Mouse (Mus musculus) embryonic facial prominence, embryonic 10.5 days (tissue): ENCODE data around the gene Glmp. TPM values are rescaled to one million over a fixed set of nuclear protein-coding genes. Genes with fewer than 3 reads are reported as not detected.
A peak's percentile ranks its signal among the peaks of the same experiment; 100 is the strongest.
"Not testable (repeated sequence)": the region's sequence is repeated elsewhere in the genome, so short reads cannot be mapped to it uniquely, and the experiment has no call there.

Source experiments
- DNase-seq: peaks from one replicate; pipeline ENCODE4 v3.0.0-alpha.2; 2017; ENCODE audit warnings: low spot score
- H3K27ac ChIP-seq: fragments of 300-500 bp; sonication (generic); replicated peaks from 2 replicates; pipeline ENCODE4 v1.5.1; 2016; ENCODE audit warnings: mild to moderate bottlenecking
- H3K27me3 ChIP-seq: fragments of 300-500 bp; sonication (generic); replicated peaks from 2 replicates; pipeline ENCODE4 v1.6.1; 2016; ENCODE audit warnings: low read depth, mild to moderate bottlenecking; ENCODE audit not compliant: poor library complexity, severe bottlenecking
- H3K36me3 ChIP-seq: fragments of 300-500 bp; sonication (generic); replicated peaks from 2 replicates; pipeline ENCODE4 v1.6.1; 2016; ENCODE audit warnings: mild to moderate bottlenecking, moderate library complexity
- H3K4me1 ChIP-seq: fragments of 300-500 bp; sonication (generic); 2 replicates; pipeline ENCODE4 v1.6.1; 2016
- H3K4me3 ChIP-seq: fragments of 300-500 bp; sonication (generic); 2 replicates; pipeline ENCODE4 v1.5.1; 2016; ENCODE audit warnings: mild to moderate bottlenecking, moderate library complexity
- H3K9me3 ChIP-seq: fragments of 300-500 bp; sonication (generic); 2 replicates; pipeline ENCODE4 v1.6.1; 2016; ENCODE audit warnings: mild to moderate bottlenecking
- WGBS: fragments of 180-500 bp; shearing (Covaris S2); methylation state at CpG from one replicate; pipeline ENCODE4 v1.1.7; 2016; 5-methylcytosine and 5-hydroxymethylcytosine counted together
- polyA plus RNA-seq: library from polyadenylated mRNA; unstranded; fragments of >200 nt; fragmentation: Nextera tagmentation; extraction: Ambion mirVana; gene quantifications from 2 replicates; pipeline ENCODE4 v1.2.1, GENCODE M21; 2016

The Glmp gene
- polyA plus RNA-seq, 1 experiment from 2014 or later: 142 TPM

DNA sequence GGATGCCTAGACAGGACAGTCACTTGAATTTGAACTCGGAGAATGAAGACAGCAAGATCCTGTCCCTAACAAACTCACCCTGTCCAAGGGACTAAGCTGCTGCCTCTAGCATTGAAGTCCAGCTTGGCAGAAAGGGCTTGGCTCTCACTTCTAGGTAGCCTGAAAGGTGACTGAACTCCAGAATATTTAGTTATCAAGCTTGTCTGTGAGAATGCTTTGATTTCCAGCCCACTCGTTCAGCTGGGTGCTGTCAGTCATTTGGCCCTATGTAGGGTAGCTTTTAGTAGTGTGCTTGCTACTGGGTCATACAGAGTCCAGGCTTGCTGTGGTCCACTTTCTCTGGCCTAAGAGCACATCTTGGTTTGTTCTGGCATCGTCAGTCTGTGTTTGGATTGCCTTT is 14.2 kb downstream of the Glmp start:
- no peak for DNase-seq
- 88% methylated on average over 3 of the region's 3 CpGs for WGBS
- H3K36me3 ChIP-seq: peaks cover 54% of the 10 kb centered on the region
- no peaks in the 10 kb centered on the region for H3K27me3 ChIP-seq
- H3K27ac ChIP-seq: no peak overlapping the region
- no peaks in the 10 kb centered on the region for H3K9me3 ChIP-seq
- peaks cover 29% of the 10 kb centered on the region for H3K4me1 ChIP-seq
- no peak overlapping the region for H3K4me3 ChIP-seq

DNA sequence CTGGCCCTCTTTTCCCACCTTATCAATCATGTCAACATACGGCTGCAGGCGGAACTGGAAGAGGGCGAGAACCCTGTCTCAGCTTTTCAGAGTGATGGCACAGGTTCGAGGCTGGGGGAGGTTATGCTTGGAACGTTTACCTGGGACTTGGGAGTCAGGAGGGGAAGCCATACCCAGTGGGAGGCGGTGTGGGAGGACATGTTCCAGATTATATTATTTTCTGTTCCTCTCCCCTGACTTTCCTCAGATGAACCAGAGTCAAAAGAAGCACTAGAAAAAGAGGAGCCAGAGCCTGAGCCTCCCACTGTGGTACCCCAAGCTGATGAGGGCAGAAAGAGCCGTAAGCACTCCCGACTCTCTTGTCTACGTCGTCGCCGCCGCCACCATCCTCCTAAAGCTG is 25.9 kb downstream of the Glmp start:
- Histone ChIP-seq H3K4me3 (no peak overlapping the region), H3K9me3 (no peaks in the 10 kb centered on the region), H3K36me3 (peaks cover 100% of the 10 kb centered on the region), H3K4me1 (no peaks in the 10 kb centered on the region), H3K27me3 (no peaks in the 10 kb centered on the region), H3K27ac (no peak overlapping the region)
- 95% methylated on average over 13 of the region's 13 CpGs for WGBS
- DNase-seq: no peak

DNA sequence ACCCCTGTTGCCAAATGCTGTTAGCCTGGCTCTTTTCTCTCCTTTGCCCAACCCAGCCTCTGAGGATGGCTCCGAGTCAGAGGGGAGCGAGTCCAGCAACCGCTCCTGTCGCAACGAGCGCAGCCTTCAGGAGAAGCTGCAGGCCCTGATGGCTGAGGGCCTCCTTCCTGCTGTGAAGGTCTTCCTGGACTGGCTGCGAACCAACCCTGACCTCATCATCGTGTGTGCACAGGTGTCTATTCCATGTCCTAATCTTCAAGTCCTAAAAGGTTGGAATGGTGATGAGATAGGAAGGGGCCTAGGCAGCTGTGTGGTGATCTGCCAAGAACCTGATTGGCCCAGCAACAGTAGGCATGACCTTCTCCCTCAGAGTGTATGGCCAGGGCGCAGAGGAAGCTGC is 28.1 kb downstream of the Glmp start:
- no peaks in the 10 kb centered on the region for H3K4me1 ChIP-seq
- no peak overlapping the region for H3K4me3 ChIP-seq
- DNase-seq: no peak
- no peaks in the 10 kb centered on the region for H3K27me3 ChIP-seq
- H3K27ac ChIP-seq: no peak overlapping the region
- H3K36me3 ChIP-seq: peaks cover 100% of the 10 kb centered on the region
- WGBS: 92% methylated on average over 9 of the region's 9 CpGs
- H3K9me3 ChIP-seq: no peaks in the 10 kb centered on the region

DNA sequence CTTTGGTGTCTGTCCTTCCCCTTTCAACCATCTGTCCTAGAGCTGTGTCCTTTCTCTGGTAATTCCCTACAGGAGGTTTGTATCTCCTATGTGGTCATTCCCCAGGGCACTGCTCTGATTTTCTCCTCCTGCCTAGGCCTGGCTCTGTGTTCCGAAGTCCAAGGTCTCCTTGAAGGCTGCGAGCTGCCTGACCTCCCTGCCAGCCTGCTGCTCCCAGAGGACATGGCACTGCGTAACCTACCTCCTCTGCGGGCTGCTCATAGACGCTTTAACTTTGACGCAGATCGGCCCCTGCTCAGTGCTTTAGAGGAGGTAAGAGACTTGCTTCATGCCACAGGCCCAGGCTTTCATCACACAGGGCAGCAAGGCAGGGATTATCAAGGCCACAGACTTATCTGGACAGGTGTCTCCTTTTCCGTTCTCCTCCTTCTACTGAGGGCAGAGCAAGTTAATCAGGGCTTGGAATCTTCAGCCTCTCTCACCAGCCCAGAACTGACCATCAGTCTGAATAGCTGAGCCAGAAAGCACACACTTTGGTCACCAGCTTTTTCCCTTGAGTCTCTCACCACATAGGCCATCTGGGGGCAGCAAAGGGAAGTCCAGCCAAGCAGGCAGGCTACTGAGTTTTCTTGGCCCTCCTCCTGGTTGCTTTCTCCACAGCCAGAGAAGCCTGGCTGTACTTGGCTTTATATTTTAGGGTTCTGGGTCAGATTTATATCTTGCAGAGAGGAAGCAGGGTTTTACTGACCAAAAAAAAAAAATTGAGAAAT is 29.8 kb downstream of the Glmp start:
- no peak overlapping the region for H3K27ac ChIP-seq
- H3K9me3 ChIP-seq: no peaks in the 10 kb centered on the region
- no peak overlapping the region for H3K4me3 ChIP-seq
- DNase-seq: no peak
- no peaks in the 10 kb centered on the region for H3K27me3 ChIP-seq
- H3K36me3 ChIP-seq: peaks cover 100% of the 10 kb centered on the region
- peaks cover 10% of the 10 kb centered on the region for H3K4me1 ChIP-seq
- WGBS: 95% methylated on average over 8 of the region's 8 CpGs

DNA sequence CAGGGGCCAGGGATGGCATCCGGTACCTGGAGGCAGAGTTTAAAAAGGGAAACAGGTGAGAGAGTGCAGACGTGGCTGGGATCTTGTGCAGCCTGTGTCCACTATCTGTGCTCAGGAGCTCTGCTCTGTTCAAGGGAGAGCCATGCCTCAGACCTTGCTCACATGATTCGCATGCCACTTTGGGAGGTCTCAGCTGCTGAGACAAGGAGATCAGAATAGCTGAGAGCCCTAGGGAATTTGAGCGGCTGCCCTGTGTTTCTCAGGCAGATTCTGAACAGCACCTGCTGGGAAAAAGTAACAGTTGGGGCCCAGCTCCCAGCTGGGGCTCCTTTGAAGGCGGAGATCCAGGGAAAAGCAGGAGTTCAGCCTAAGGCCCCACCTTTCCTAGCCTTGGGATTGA is 34.8 kb downstream of the Glmp start:
- Histone ChIP-seq H3K27ac (peak overlapping the region; percentile 36; the same call in 1 of the 2 replicates), H3K36me3 (peaks cover 91% of the 10 kb centered on the region), H3K9me3 (no peaks in the 10 kb centered on the region), H3K27me3 (peaks cover 13% of the 10 kb centered on the region), H3K4me1 (peaks cover 44% of the 10 kb centered on the region), H3K4me3 (no peak overlapping the region)
- DNase-seq: no peak
- 68% methylated on average over 5 of the region's 5 CpGs for WGBS

- no peak overlapping the region; the same call in 1 of the 2 replicates for H3K4me3 ChIP-seq
- peaks cover 87% of the 10 kb centered on the region for H3K36me3 ChIP-seq
- no peak for DNase-seq
- peaks cover 17% of the 10 kb centered on the region for H3K27me3 ChIP-seq
- no peaks in the 10 kb centered on the region for H3K9me3 ChIP-seq
- peak overlapping the region; percentile 36; the same call in 1 of the 2 replicates for H3K27ac ChIP-seq
- WGBS: 57% methylated on average over 3 of the region's 3 CpGs
- H3K4me1 ChIP-seq: peaks cover 48% of the 10 kb centered on the region
These were observed 35.2 kb downstream of the Glmp start for GRCm38 (mm10) chr3:88359989-88360388.

DNA sequence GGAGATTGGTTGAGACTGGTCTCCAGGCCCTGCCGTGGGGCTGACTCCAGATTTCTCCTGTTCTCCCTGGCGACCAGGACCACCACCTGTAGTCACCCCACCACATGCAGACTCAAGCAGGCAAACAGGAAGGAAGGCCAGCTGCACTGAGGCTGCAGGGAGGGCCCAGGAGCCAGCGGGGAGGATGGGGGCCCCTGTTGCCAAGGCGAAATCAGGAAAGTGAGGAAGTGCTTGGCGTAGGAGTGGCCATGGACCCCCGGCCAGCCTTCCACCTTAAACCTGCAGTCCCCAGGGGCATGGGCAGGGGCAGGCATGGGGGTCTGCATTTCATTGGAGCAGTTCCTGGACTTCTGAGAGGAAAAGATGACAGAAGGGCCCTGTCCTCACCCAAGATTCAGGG is 36.3 kb downstream of the Glmp start:
- Histone ChIP-seq H3K27me3 (peaks cover 28% of the 10 kb centered on the region), H3K9me3 (no peaks in the 10 kb centered on the region), H3K4me1 (peaks cover 55% of the 10 kb centered on the region), H3K36me3 (peaks cover 76% of the 10 kb centered on the region), H3K4me3 (no peak overlapping the region), H3K27ac (0 out of 2 replicates have a peak overlapping the region, but pooled peaks have one; percentile 36)
- WGBS: 75% methylated on average over 6 of the region's 6 CpGs
- no peak for DNase-seq

DNA sequence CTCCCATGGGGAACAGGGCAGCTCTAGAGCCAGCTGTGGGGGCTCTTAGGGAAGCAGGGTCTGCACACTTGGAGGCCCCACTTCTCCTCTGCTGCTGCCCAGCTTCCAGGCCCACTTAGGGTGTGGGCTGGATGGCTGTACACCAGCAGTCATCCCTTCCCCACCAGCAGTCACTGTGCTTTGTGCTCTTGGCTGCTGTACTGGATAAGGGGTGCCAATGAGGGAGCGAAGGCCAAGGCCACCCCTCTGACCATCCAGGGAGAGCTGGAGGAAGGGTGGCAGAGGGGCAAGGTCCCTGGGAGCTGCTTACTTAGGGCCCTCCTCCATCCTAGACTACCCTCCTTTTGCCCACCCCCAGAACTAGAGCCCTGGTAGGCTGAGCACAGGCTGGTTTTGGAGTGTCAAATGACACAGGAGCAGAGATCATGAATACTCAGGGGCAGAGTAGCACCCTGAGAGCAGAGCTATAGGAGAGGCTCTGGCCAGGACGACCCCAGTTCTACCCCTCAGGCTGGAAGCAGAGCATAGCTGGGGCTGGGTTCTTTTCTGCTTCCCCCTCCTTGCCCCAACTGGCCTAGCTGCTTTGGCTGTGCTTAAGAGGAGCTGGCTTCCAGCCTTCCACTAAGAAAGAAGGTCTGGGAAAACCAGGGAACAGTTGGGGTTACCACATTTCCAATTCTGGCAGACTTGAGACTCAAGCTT is 36.9 kb downstream of the Glmp start:
- Histone ChIP-seq H3K9me3 (no peaks in the 10 kb centered on the region), H3K4me1 (peaks cover 56% of the 10 kb centered on the region), H3K36me3 (peaks cover 69% of the 10 kb centered on the region), H3K27ac (no peak overlapping the region), H3K4me3 (no peak overlapping the region), H3K27me3 (peaks cover 34% of the 10 kb centered on the region)
- DNase-seq: no peak
- WGBS: 86% methylated on average over 2 of the region's 2 CpGs

DNA sequence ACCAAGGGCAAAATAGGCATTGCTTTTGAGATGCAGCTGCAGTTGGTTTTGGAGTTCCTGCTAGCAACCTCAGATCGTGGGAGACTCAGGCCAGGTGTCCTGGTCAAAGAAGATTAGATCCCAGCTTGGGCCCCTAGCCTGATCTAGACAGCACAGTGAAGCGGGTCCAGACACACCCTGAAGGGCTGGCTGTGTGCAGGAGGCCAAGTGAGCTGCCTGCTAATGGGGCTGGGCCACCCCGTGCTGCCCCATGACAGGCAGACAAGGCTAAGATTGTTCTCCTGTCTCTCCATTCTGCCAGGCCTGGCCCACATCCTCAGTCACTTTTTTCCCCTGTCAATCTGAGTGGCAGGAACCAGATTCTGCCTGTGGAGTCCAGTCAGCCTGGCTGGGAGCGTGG is 38.9 kb downstream of the Glmp start:
- Histone ChIP-seq H3K4me1 (peaks cover 60% of the 10 kb centered on the region), H3K27me3 (peaks cover 42% of the 10 kb centered on the region), H3K4me3 (no peak overlapping the region), H3K36me3 (peaks cover 50% of the 10 kb centered on the region), H3K9me3 (no peaks in the 10 kb centered on the region), H3K27ac (no peak overlapping the region)
- DNase-seq: no peak
- WGBS: 57% methylated on average over 4 of the region's 4 CpGs

- peaks cover 44% of the 10 kb centered on the region for H3K36me3 ChIP-seq
- H3K27ac ChIP-seq: no peak within 1 kb of the TSS; the same call in 1 of the 2 replicates
- DNase-seq: peak; percentile 67
- 2% methylated on average over 16 of the region's 16 CpGs for WGBS
- peaks cover 54% of the 10 kb centered on the region for H3K4me1 ChIP-seq
- no peaks in the 10 kb centered on the region for H3K9me3 ChIP-seq
- peak within 1 kb of the TSS; percentile 33 for H3K4me3 ChIP-seq
- peaks cover 42% of the 10 kb centered on the region for H3K27me3 ChIP-seq
These were observed 39.5 kb downstream of the Glmp start, which contains the start of gene Paqr6 for GRCm38 (mm10) chr3:88364337-88364736. TSS of gene Paqr6 (plus strand) at chr3:88364584.

- Histone ChIP-seq H3K36me3 (peaks cover 29% of the 10 kb centered on the region), H3K4me1 (peaks cover 39% of the 10 kb centered on the region), H3K27ac (no peak overlapping the region), H3K27me3 (peaks cover 42% of the 10 kb centered on the region), H3K9me3 (peaks cover 12% of the 10 kb centered on the region), H3K4me3 (no peak overlapping the region)
- WGBS: 35% methylated on average over 34 of the region's 34 CpGs
- DNase-seq: no peak
These were observed 41.0 kb downstream of the Glmp start for GRCm38 (mm10) chr3:88365705-88366361.

DNA sequence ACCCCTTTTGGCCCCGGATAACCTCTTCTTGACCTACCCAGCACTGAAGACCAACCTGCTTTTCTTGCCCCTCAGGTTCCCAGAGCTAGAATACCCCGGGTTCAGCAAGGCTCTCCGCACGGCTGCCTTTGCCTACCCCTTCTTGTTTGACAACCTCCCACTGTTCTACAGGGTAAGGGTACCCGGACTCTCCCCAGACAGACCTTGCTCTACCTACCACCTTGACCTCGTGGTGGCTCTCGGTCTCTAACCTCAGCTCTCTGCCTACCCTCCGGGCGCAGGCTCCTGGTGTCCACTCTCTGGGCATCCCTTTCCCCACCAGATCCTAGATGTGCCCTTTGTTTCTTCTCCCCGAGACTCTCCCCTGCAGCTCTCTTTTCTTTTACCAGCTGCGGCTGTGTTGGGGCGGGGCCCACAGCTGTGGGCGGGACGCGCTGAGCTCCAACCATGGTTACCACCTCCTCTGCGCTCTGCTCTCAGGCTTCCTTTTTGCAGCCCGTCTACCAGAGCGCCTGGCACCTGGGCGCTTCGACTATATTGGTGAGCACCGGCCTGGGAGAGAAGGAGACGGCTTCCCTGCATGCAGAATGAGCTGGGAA is 42.1 kb downstream of the Glmp start:
- Histone ChIP-seq H3K36me3 (peaks cover 18% of the 10 kb centered on the region), H3K9me3 (peaks cover 12% of the 10 kb centered on the region), H3K4me3 (peak overlapping the region; percentile 45; the same call in 1 of the 2 replicates), H3K4me1 (peaks cover 31% of the 10 kb centered on the region), H3K27me3 (peaks cover 42% of the 10 kb centered on the region)
- not testable (repeated sequence) for H3K27ac ChIP-seq
- DNase-seq: peak; percentile 52
- 5% methylated on average over 22 of the region's 22 CpGs for WGBS
